Mouse (Mus musculus) lung, postnatal 0 days (tissue): ENCODE data around the gene Pnpla7. TPM values are rescaled to one million over a fixed set of nuclear protein-coding genes. Genes with fewer than 3 reads are reported as not detected.
A peak's percentile ranks its signal among the peaks of the same experiment; 100 is the strongest.

ENCODE experiments used
- ATAC-seq: fragments of 200-750 bp; cut with Nextera tagmentation; 2 replicates; pipeline ENCODE4 v1.8.0; 2017; ENCODE audit warnings: moderate library complexity
- DNase-seq: peaks from one replicate; pipeline ENCODE4 v3.0.0-alpha.2; 2016; ENCODE audit warnings: low spot score
- H3K27ac ChIP-seq: fragments of 300-500 bp; sonication (generic); 2 replicates; pipeline ENCODE4 v1.5.1; 2014; ENCODE audit warnings: antibody characterized with exemption, mild to moderate bottlenecking, low read length, mixed read lengths
- H3K27me3 ChIP-seq: fragments of 300-500 bp; sonication (generic); replicated peaks from 2 replicates; pipeline ENCODE4 v1.6.1; 2014; ENCODE audit warnings: low read length, mixed read lengths; ENCODE audit not compliant: insufficient read depth
- H3K36me3 ChIP-seq: fragments of 300-500 bp; sonication (generic); 2 replicates; pipeline ENCODE4 v1.6.1; 2014; ENCODE audit warnings: low read length, mixed read lengths; ENCODE audit not compliant: insufficient read depth
- H3K4me1 ChIP-seq: fragments of 300-500 bp; sonication (generic); 2 replicates; pipeline ENCODE4 v1.6.1; 2014; ENCODE audit warnings: antibody characterized with exemption, low read depth, low read length, mixed read lengths; ENCODE audit not compliant: insufficient read depth
- H3K4me2 ChIP-seq: fragments of 300-500 bp; sonication (generic); replicated peaks from 2 replicates; pipeline ENCODE4 v1.6.1; 2014; ENCODE audit warnings: low read depth, mild to moderate bottlenecking, low read length, moderate library complexity, mixed read lengths
- H3K4me3 ChIP-seq: fragments of 300-500 bp; sonication (generic); 2 replicates; pipeline ENCODE4 v1.5.1; 2014; ENCODE audit warnings: low read depth, low read length
- H3K9ac ChIP-seq: fragments of 300-500 bp; sonication (generic); replicated peaks from 2 replicates; pipeline ENCODE4 v1.6.1; 2014; ENCODE audit warnings: low read depth, mild to moderate bottlenecking
- H3K9me3 ChIP-seq: fragments of 300-500 bp; sonication (generic); 2 replicates; pipeline ENCODE4 v1.6.1; 2016; ENCODE audit warnings: low read length, mixed read lengths
- CTCF ChIP-seq: IDR thresholded peaks from 2 replicates; pipeline ENCODE4 v1.5.1; 2016; ENCODE audit warnings: antibody characterized with exemption, mild to moderate bottlenecking
- EP300 ChIP-seq: IDR thresholded peaks from 2 replicates; pipeline ENCODE4 v1.6.1; 2016; ENCODE audit warnings: antibody characterized with exemption, mild to moderate bottlenecking, control low read depth
- WGBS: fragments of 180-500 bp; shearing (Covaris S2); extraction: QIAGEN DNeasy Blood & Tissue Kit; methylation state at CpG from one replicate; pipeline ENCODE4 v1.1.7; 2014; 5-methylcytosine and 5-hydroxymethylcytosine counted together
- polyA plus RNA-seq: library from polyadenylated mRNA; unstranded; fragments of >200 nt; fragmentation: Nextera tagmentation; extraction: Ambion mirVana; gene quantifications from 2 replicates; pipeline ENCODE4 v1.2.1, GENCODE M21; 2015

Gene Pnpla7
- polyA plus RNA-seq, 1 experiment from 2014 or later, result 8.4 TPM

- ATAC-seq (no peak), DNase-seq (no peak)
- no peak overlapping the region for H3K9ac ChIP-seq
- H3K4me3 ChIP-seq, result no peak overlapping the region
- WGBS, result 86% methylated on average over 8 of the region's 8 CpGs
- H3K27ac ChIP-seq, result no peak overlapping the region
- H3K4me2 ChIP-seq, result no peak overlapping the region
- peaks cover 7% of the 10 kb centered on the region; the same call in 1 of the 2 replicates for H3K4me1 ChIP-seq
- no peaks in the 10 kb centered on the region for H3K27me3 ChIP-seq
- no peaks in the 10 kb centered on the region for H3K36me3 ChIP-seq
- TF ChIP-seq CTCF (no peak), EP300 (no peak)
- H3K9me3 ChIP-seq, result no peaks in the 10 kb centered on the region
Observed at GRCm38 (mm10) chr2:25051450-25051849, 75.6 kb downstream of the Pnpla7 start.

DNA sequence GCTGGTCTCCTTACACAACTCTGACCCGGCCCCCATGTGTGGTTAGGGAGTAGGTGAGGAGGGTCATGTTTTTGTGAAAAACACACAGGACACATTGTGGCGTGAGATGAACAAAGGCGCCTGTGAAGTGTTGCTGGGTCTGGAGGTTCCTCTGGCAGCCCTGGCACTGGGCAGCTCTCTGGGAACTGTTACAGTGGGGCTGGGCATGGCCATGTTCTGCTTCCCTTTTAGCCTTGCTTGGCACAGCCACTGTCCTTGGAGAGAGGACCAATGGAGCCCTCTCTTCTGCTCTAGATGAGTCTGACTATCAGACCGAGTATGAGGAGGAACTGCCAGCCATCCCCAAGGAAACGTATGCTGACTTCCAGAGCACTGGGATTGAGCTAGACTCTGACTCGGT, 77.3 kb downstream of the Pnpla7 start:
- no peak for DNase-seq
- no peak for TF ChIP-seq CTCF
- no peak for TF ChIP-seq EP300
- Histone ChIP-seq H3K27me3 (no peaks in the 10 kb centered on the region), H3K4me1 (peaks cover 7% of the 10 kb centered on the region; the same call in 1 of the 2 replicates), H3K36me3 (no peaks in the 10 kb centered on the region), H3K4me3 (no peak overlapping the region), H3K27ac (no peak overlapping the region), H3K4me2 (no peak overlapping the region), H3K9ac (no peak overlapping the region), H3K9me3 (no peaks in the 10 kb centered on the region)
- ATAC-seq, result no peak
- 91% methylated on average over 6 of the region's 6 CpGs for WGBS

DNA sequence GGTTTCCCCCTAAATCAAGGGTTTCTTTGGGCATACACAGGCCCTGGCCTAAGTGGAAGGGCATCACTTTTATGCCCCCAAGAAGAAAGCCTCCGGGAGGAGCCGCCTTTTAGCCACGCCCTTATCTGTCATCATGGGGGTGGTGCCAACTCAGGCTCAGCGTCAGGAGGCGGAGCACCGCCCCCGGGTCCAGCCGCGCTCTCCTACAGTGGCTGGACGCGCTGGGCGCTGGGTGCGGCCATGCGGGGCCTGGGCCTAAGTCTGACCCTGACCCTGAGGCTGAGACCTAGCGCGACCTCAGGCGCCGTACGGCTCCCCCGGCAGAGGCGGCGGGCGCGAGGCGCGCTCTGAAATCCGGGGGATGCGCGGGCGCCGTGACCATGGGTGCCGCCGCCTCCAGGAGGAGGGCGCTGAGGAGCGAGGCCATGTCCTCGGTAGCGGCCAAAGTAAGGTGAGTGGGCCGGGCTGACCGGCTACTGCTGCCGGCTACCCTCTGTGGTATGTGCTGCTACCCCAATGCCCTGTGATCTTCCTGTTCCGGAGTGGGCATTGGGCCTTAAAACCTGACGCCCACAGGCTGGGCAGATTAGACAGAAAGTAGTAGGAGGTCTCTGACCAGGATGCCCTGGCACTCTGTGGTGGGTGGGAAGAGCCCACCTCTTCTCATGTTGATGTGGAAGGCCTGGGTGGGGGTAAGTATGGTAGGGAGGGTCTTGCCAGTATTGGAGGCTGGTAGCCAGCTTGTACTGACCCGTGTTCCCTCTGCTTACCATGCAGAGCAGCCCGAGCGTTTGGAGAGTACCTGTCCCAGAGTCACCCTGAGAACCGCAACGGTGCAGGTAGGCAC, 78.6 kb downstream of the Pnpla7 start, which contains the start of gene Nsmf:
Gene Nsmf, plus strand, starts transcription at position 135 of the 847 bp plus-strand sequence.
- 3% methylated on average over 45 of the region's 47 CpGs for WGBS
- TF ChIP-seq CTCF, result peak; percentile 42
- no peak for TF ChIP-seq EP300
- peak within 1 kb of the TSS; percentile 85 for H3K4me2 ChIP-seq
- ATAC-seq (peak; percentile 97), DNase-seq (peak; percentile 92)
- H3K4me3 ChIP-seq, result peak within 1 kb of the TSS; percentile 65
- H3K27ac ChIP-seq, result no peak within 1 kb of the TSS
- peaks cover 7% of the 10 kb centered on the region; the same call in 1 of the 2 replicates for H3K4me1 ChIP-seq
- H3K9ac ChIP-seq, result peak within 1 kb of the TSS; percentile 63
- H3K36me3 ChIP-seq, result no peaks in the 10 kb centered on the region
- no peaks in the 10 kb centered on the region for H3K27me3 ChIP-seq
- H3K9me3 ChIP-seq, result no peaks in the 10 kb centered on the region

GRCm38 (mm10) chr2:25055068-25055405, 79.2 kb downstream of the Pnpla7 start:
- Histone ChIP-seq H3K4me3 (peak overlapping the region; percentile 65), H3K27ac (no peak overlapping the region), H3K4me1 (peaks cover 7% of the 10 kb centered on the region; the same call in 1 of the 2 replicates), H3K4me2 (peak overlapping the region; percentile 85), H3K9me3 (no peaks in the 10 kb centered on the region), H3K27me3 (no peaks in the 10 kb centered on the region), H3K9ac (peak overlapping the region; percentile 63), H3K36me3 (no peaks in the 10 kb centered on the region)
- ATAC-seq, result no peak
- no peak for TF ChIP-seq EP300
- TF ChIP-seq CTCF, result no peak
- WGBS, result 60% methylated on average over 2 of the region's 2 CpGs
- DNase-seq, result no peak

DNA sequence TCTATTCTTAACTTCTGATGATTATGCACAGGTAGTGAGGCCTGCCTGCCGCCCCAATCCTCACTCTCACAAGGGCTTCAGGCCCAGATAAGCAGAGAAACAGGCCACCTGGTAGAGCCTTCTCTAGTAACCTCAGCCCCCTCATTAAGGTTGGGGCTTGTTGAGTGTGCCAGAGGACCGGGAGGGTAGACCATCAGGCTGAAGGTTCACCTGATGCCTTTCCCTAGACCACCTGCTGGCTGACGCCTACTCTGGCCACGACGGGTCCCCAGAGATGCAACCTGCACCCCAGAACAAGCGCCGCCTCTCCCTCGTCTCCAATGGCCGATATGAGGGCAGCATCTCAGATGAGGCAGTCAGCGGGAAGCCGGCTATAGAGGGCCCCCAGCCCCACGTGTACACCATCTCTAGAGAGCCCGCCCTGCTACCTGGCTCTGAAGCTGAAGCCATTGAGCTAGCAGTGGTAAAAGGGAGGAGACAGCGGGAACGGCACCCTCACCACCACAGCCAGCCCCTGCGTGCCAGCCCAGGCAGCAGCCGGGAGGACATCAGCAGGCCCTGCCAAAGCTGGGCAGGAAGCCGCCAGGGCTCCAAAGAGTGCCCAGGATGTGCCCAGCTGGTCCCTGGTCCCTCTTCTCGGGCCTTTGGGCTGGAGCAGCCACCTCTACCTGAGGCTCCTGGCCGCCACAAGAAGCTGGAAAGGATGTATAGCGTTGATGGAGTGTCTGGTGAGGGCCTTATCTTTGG, 79.7 kb downstream of the Pnpla7 start:
- no peak for ATAC-seq
- Histone ChIP-seq H3K4me1 (peaks cover 7% of the 10 kb centered on the region; the same call in 1 of the 2 replicates), H3K27ac (no peak overlapping the region), H3K4me3 (peak overlapping the region; percentile 65; the same call in 1 of the 2 replicates), H3K36me3 (no peaks in the 10 kb centered on the region), H3K9ac (no peak overlapping the region), H3K9me3 (no peaks in the 10 kb centered on the region), H3K27me3 (no peaks in the 10 kb centered on the region), H3K4me2 (peak overlapping the region; percentile 85; the same call in 1 of the 2 replicates)
- TF ChIP-seq EP300 (no peak), CTCF (no peak)
- DNase-seq, result no peak
- WGBS, result 90% methylated on average over 19 of the region's 21 CpGs

DNA sequence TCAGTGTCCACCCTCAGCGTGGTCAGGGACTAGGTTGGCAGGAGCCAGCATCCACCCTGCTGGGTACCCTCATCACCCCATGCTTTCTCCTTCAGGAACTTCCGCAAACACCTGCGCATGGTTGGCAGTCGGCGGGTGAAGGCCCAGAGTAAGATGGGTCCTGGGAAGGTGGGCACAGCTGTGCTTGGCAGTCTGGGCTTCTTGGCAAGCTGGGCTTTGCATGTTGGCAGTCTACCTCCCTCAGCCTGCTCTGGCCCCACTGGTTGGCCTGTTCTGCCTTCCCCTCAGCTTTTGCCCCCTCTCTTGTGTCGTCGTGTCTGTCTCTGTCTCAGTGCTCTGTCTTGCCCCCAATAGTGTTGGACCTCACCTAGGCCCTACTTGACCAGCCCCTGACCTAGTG, 83.1 kb downstream of the Pnpla7 start:
- no peak overlapping the region for H3K4me2 ChIP-seq
- H3K4me1 ChIP-seq, result peaks cover 7% of the 10 kb centered on the region; the same call in 1 of the 2 replicates
- no peaks in the 10 kb centered on the region for H3K27me3 ChIP-seq
- H3K9ac ChIP-seq, result no peak overlapping the region
- DNase-seq (no peak), ATAC-seq (no peak)
- H3K9me3 ChIP-seq, result no peaks in the 10 kb centered on the region
- 80% methylated on average over 7 of the region's 7 CpGs for WGBS
- no peak overlapping the region for H3K4me3 ChIP-seq
- no peak for TF ChIP-seq EP300
- TF ChIP-seq CTCF, result no peak
- no peaks in the 10 kb centered on the region for H3K36me3 ChIP-seq
- no peak overlapping the region for H3K27ac ChIP-seq
